Mouse (Mus musculus): ENCODE results near the gene Gata1. TPM values are rescaled to one million over a fixed set of nuclear protein-coding genes. Genes with fewer than 3 reads are reported as not detected.
"Not testable (repeated sequence)": the region's sequence is repeated elsewhere in the genome, so short reads cannot be mapped to it uniquely, and the experiment has no call there.

Gata1 gene
- polyA plus RNA-seq (2015; fragmentation: Nextera tagmentation; extraction: Ambion mirVana) = 1.1 and 2.8 TPM in 2 replicates

DNA sequence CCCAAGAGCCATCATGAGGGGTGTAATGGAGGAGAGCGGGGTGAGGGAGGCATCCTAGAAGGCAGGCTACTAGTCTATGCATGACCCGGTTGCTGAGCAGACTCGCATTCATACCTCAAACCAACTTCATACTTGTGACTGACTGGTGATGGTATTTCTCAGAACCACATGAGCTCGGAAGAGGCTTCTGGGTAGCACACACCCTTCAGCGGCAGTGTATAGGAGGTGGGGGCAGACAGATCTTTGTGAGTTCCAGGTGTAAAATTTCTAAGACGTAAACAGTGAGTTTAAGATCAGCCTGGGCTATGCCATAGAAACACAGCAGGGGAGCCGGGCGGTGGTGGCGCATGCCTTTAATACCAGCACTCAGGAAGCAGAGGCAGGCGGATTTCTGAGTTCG is at the start of gene Gata1:
TSS of gene Gata1 (minus strand) at position 180 of the 400 bp plus-strand sequence.
- H3K27ac ChIP-seq (ENCODE audit: low read length) = no peak within 1 kb of the TSS
- H3K4me3 ChIP-seq (ENCODE audit: low read length) = no peak within 1 kb of the TSS
- no peak for ATAC-seq (ENCODE audit: low read depth)
- H3K36me3 ChIP-seq (ENCODE audit: control insufficient read depth, insufficient read depth, low read length) = no peaks in the 10 kb centered on the region
- no peaks in the 10 kb centered on the region for H3K9me3 ChIP-seq (ENCODE audit: control insufficient read depth, low read length)
- H3K4me1 ChIP-seq (replicated peaks; ENCODE audit: control insufficient read depth, insufficient read depth, low read length) = no peaks in the 10 kb centered on the region
- H3K27me3 ChIP-seq (ENCODE audit: control insufficient read depth, insufficient read depth, low read depth, low read length) = no peaks in the 10 kb centered on the region
- H3K9ac ChIP-seq (ENCODE audit: low read length) = no peak within 1 kb of the TSS
- no peak within 1 kb of the TSS for H3K4me2 ChIP-seq (ENCODE audit: low read depth, low read length)
- WGBS = 85% methylated on average over 11 of the region's 11 CpGs

GRCm38 (mm10) chrX:8026811-8027210 is 48.9 kb upstream of the Gata1 start:
- Histone ChIP-seq H3K4me2 (ENCODE audit: low read depth, low read length) (no peak overlapping the region), H3K4me3 (ENCODE audit: low read length) (no peak overlapping the region), H3K9me3 (ENCODE audit: control insufficient read depth, low read length) (no peaks in the 10 kb centered on the region), H3K36me3 (ENCODE audit: control insufficient read depth, insufficient read depth, low read length) (no peaks in the 10 kb centered on the region), H3K4me1 (replicated peaks; ENCODE audit: control insufficient read depth, insufficient read depth, low read length) (no peaks in the 10 kb centered on the region), H3K27ac (ENCODE audit: low read length) (no peak overlapping the region), H3K27me3 (ENCODE audit: control insufficient read depth, insufficient read depth, low read depth, low read length) (no peaks in the 10 kb centered on the region), H3K9ac (ENCODE audit: low read length) (no peak overlapping the region)
- WGBS = 58% methylated on average over 4 of the region's 4 CpGs
- ATAC-seq (ENCODE audit: low read depth) = no peak

DNA sequence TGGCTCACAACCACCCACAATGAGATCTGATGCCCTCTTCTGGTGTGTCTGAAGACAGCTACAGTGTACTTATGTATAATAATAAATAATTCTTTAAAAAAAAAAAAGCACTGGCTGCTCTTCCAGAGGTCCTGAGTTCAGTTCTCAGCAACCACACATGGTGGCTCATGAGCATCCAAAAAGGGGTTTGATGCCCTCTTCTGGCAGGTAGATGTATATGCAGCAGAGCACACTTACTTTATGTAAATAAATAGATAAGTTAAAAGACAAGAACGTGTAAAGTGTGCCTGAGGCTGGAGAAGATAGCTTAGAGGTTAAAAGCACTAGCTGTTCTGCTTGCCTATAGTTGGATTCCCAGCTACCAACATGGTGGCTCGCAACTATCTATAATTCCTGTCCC is 46.9 kb upstream of the Gata1 start:
- Histone ChIP-seq H3K4me3 (ENCODE audit: low read length) (no peak overlapping the region), H3K4me1 (replicated peaks; ENCODE audit: control insufficient read depth, insufficient read depth, low read length) (no peaks in the 10 kb centered on the region), H3K9me3 (ENCODE audit: control insufficient read depth, low read length) (no peaks in the 10 kb centered on the region), H3K27me3 (ENCODE audit: control insufficient read depth, insufficient read depth, low read depth, low read length) (no peaks in the 10 kb centered on the region), H3K4me2 (ENCODE audit: low read depth, low read length) (no peak overlapping the region), H3K36me3 (ENCODE audit: control insufficient read depth, insufficient read depth, low read length) (no peaks in the 10 kb centered on the region), H3K27ac (ENCODE audit: low read length) (no peak overlapping the region), H3K9ac (ENCODE audit: low read length) (no peak overlapping the region)
- WGBS = 64% methylated on average over 2 of the region's 2 CpGs
- ATAC-seq (ENCODE audit: low read depth) = no peak

- Histone ChIP-seq H3K4me1 (replicated peaks; ENCODE audit: control insufficient read depth, insufficient read depth, low read length) (no peaks in the 10 kb centered on the region), H3K36me3 (ENCODE audit: control insufficient read depth, insufficient read depth, low read length) (no peaks in the 10 kb centered on the region), H3K27ac (ENCODE audit: low read length) (no peak overlapping the region), H3K9ac (ENCODE audit: low read length) (no peak overlapping the region), H3K9me3 (ENCODE audit: control insufficient read depth, low read length) (no peaks in the 10 kb centered on the region), H3K4me3 (ENCODE audit: low read length) (no peak overlapping the region), H3K4me2 (ENCODE audit: low read depth, low read length) (no peak overlapping the region), H3K27me3 (ENCODE audit: control insufficient read depth, insufficient read depth, low read depth, low read length) (no peaks in the 10 kb centered on the region)
- 82% methylated on average over 2 of the region's 2 CpGs for WGBS
- ATAC-seq (ENCODE audit: low read depth) = no peak
Measured at GRCm38 (mm10) chrX:8020111-8020778, 42.4 kb upstream of the Gata1 start.

DNA sequence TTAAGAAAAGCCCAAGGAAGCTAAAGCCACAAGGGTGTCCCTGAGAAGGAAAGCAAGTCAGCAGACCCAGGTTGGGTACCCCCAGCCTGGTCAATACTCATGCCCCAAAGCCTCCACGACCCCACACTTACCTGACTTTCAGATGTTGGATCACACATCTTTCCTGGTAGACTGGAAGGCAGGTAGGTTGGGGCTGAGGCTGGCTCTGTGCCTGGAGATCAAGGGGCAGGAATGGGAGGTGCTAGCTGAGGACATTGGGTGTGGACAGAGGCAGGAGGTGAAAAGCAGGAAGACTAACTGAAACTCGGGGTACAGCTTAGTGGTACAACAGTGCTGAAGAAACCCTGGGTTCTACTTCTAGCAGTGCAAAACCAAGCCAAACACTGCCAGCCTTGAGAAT is 40.4 kb upstream of the Gata1 start, which contains the start of gene Glod5:
TSS of gene Glod5 (minus strand) at position 207 of the 400 bp plus-strand sequence.
- ATAC-seq (ENCODE audit: low read depth) = no peak
- no peaks in the 10 kb centered on the region for H3K4me1 ChIP-seq (replicated peaks; ENCODE audit: control insufficient read depth, insufficient read depth, low read length)
- no peaks in the 10 kb centered on the region for H3K9me3 ChIP-seq (ENCODE audit: control insufficient read depth, low read length)
- H3K4me2 ChIP-seq (ENCODE audit: low read depth, low read length) = no peak within 1 kb of the TSS
- H3K27me3 ChIP-seq (ENCODE audit: control insufficient read depth, insufficient read depth, low read depth, low read length) = no peaks in the 10 kb centered on the region
- H3K9ac ChIP-seq (ENCODE audit: low read length) = no peak within 1 kb of the TSS
- H3K27ac ChIP-seq (ENCODE audit: low read length) = no peak within 1 kb of the TSS
- H3K4me3 ChIP-seq (ENCODE audit: low read length) = no peak within 1 kb of the TSS
- WGBS = 40% methylated on average over 2 of the region's 2 CpGs
- no peaks in the 10 kb centered on the region for H3K36me3 ChIP-seq (ENCODE audit: control insufficient read depth, insufficient read depth, low read length)

DNA sequence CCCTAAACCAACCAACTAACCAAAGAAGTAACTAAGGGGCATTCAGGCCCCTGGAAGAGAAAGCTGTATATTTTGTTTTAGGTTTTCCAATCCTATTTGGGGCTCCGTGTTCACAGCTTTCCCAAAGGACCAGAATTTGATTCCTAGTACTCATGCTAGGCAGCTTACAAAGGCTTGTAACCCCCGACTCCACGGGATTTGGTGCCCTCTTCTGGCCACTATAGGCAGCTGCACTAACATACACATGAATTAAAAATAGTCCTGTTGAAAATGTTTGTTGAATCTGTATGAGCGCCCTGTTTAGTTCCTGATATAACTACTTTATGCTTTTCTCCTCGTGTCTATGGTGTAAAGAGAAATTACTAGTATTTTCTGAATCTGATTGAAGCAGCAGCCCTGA is 39.3 kb upstream of the Gata1 start:
- H3K9ac ChIP-seq (ENCODE audit: low read length) = no peak overlapping the region
- no peaks in the 10 kb centered on the region for H3K27me3 ChIP-seq (ENCODE audit: control insufficient read depth, insufficient read depth, low read depth, low read length)
- no peaks in the 10 kb centered on the region for H3K36me3 ChIP-seq (ENCODE audit: control insufficient read depth, insufficient read depth, low read length)
- 9% methylated on average over 5 of the region's 5 CpGs for WGBS
- no peaks in the 10 kb centered on the region for H3K9me3 ChIP-seq (ENCODE audit: control insufficient read depth, low read length)
- H3K27ac ChIP-seq (ENCODE audit: low read length) = no peak overlapping the region
- H3K4me1 ChIP-seq (replicated peaks; ENCODE audit: control insufficient read depth, insufficient read depth, low read length) = no peaks in the 10 kb centered on the region
- ATAC-seq (ENCODE audit: low read depth) = no peak
- H3K4me2 ChIP-seq (ENCODE audit: low read depth, low read length) = no peak overlapping the region
- H3K4me3 ChIP-seq (ENCODE audit: low read length) = no peak overlapping the region

DNA sequence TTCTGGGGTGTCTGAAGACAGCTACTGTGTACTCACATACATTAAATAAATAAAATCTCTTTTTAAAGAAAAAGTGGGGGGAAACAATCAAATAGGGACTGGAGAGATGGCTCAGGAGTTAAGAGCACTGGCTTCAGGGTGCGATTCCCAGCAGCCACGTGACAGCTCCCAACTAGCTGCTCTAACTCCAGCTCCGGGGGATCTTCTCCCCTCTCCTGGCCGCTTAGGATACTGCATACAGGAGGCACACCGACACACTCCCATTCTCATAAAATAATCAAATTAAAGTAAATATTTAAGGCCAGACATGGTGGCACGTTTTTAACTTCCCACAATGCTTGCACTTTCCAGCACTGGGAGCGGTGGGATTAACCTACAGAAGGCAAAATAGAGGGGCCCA is 37.8 kb upstream of the Gata1 start:
- H3K36me3 ChIP-seq (ENCODE audit: control insufficient read depth, insufficient read depth, low read length); H3K4me1 ChIP-seq (replicated peaks; ENCODE audit: control insufficient read depth, insufficient read depth, low read length); H3K27me3 ChIP-seq (ENCODE audit: control insufficient read depth, insufficient read depth, low read depth, low read length); ATAC-seq (ENCODE audit: low read depth); H3K27ac ChIP-seq (ENCODE audit: low read length); H3K4me2 ChIP-seq (ENCODE audit: low read depth, low read length); H3K4me3 ChIP-seq (ENCODE audit: low read length); H3K9me3 ChIP-seq (ENCODE audit: control insufficient read depth, low read length); H3K9ac ChIP-seq (ENCODE audit: low read length): not testable (repeated sequence)
- WGBS = 15% methylated on average over 7 of the region's 7 CpGs

DNA sequence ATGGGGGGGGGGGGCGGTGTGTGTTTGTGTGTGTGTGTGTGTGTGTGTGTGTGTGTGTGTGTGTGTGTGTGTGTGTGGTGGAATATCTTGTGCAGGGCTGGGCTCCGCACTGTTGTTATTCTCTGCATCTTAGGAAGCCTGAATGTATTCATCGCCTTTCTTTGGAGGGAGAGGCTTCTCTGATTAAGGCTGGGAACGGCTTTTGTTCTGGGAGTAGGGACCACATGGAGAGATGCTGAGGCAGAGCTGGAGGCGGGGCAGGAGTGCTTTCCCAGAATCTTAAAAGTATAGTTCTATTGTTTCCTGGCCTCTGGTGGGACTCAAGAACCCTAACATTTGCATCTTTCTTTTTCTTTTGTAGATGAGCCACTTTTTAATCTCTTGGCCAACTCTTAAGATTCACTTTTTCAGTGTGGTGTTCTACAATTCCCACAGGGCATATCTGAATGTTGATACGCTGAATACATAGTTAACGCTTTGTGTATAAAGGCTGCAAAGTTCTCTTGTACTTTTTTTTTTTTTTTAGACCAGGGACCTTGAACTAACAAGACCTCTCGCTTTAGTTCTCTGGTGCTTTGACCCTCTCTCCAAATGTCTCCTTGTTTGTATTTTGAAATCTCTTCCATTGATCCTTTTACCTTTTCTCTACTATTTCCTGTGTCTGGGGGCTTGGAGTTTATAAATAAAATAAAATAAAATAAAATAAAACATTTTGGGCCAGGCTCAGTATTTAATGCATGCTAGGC is 35.9 kb upstream of the Gata1 start:
- WGBS = 43% methylated on average over 8 of the region's 8 CpGs
- no peaks in the 10 kb centered on the region for H3K27me3 ChIP-seq (ENCODE audit: control insufficient read depth, insufficient read depth, low read depth, low read length)
- H3K36me3 ChIP-seq (ENCODE audit: control insufficient read depth, insufficient read depth, low read length) = no peaks in the 10 kb centered on the region
- no peak overlapping the region for H3K27ac ChIP-seq (ENCODE audit: low read length)
- H3K4me1 ChIP-seq (replicated peaks; ENCODE audit: control insufficient read depth, insufficient read depth, low read length) = no peaks in the 10 kb centered on the region
- H3K9me3 ChIP-seq (ENCODE audit: control insufficient read depth, low read length) = no peaks in the 10 kb centered on the region
- no peak overlapping the region for H3K4me3 ChIP-seq (ENCODE audit: low read length)
- no peak overlapping the region for H3K4me2 ChIP-seq (ENCODE audit: low read depth, low read length)
- no peak for ATAC-seq (ENCODE audit: low read depth)
- no peak overlapping the region for H3K9ac ChIP-seq (ENCODE audit: low read length)

GRCm38 (mm10) chrX:8013157-8013556 is 35.3 kb upstream of the Gata1 start:
- H3K4me3 ChIP-seq (ENCODE audit: low read length) = no peak overlapping the region
- H3K27me3 ChIP-seq (ENCODE audit: control insufficient read depth, insufficient read depth, low read depth, low read length) = no peaks in the 10 kb centered on the region
- ATAC-seq (ENCODE audit: low read depth) = no peak
- no peaks in the 10 kb centered on the region for H3K4me1 ChIP-seq (replicated peaks; ENCODE audit: control insufficient read depth, insufficient read depth, low read length)
- H3K4me2 ChIP-seq (ENCODE audit: low read depth, low read length) = no peak overlapping the region
- no peaks in the 10 kb centered on the region for H3K9me3 ChIP-seq (ENCODE audit: control insufficient read depth, low read length)
- H3K27ac ChIP-seq (ENCODE audit: low read length) = no peak overlapping the region
- no peaks in the 10 kb centered on the region for H3K36me3 ChIP-seq (ENCODE audit: control insufficient read depth, insufficient read depth, low read length)
- 21% methylated on average over 2 of the region's 2 CpGs for WGBS
- no peak overlapping the region for H3K9ac ChIP-seq (ENCODE audit: low read length)
